Mouse (Mus musculus) heart, adult 2 months (tissue): Measurements from ENCODE around the gene Rxra. TPM values are rescaled to one million over a fixed set of nuclear protein-coding genes. Genes with fewer than 3 reads are reported as not detected.

ENCODE experiments used
- DNase-seq, 2 experiments: peaks; one replicate each; pipeline ENCODE4 v3.0.0; 2021
- H3K27ac ChIP-seq: fragments of 200-600 bp; 2 replicates; pipeline ENCODE4 v1.8.1; 2022
- H3K27me3 ChIP-seq: fragments of 200-500 bp; 2 replicates; pipeline ENCODE4 v1.6.1; 2012; ENCODE audit warnings: mild to moderate bottlenecking, low read length, inconsistent platforms, mixed read lengths; ENCODE audit not compliant: control insufficient read depth, insufficient read depth
- H3K36me3 ChIP-seq: fragments of 200-500 bp; 2 replicates; pipeline ENCODE4 v1.6.1; 2012; ENCODE audit warnings: low read length, inconsistent platforms; ENCODE audit not compliant: control insufficient read depth, insufficient read depth
- H3K4me1 ChIP-seq: fragments of 200-500 bp; 2 replicates; pipeline ENCODE4 v1.6.1; 2011; ENCODE audit warnings: low read length; ENCODE audit not compliant: control insufficient read depth, insufficient read depth
- H3K4me3 ChIP-seq: fragments of 200-600 bp; 2 replicates; pipeline ENCODE4 v1.8.1; 2022
- H3K79me2 ChIP-seq: fragments of 200-500 bp; replicated peaks from 2 replicates; pipeline ENCODE4 v1.6.1; 2012; ENCODE audit warnings: mild to moderate bottlenecking, inconsistent platforms, low read length, moderate library complexity, mixed read lengths; ENCODE audit not compliant: control insufficient read depth, insufficient read depth
- H3K9ac ChIP-seq: fragments of 200-500 bp; 2 replicates; pipeline ENCODE4 v1.6.1; 2012; ENCODE audit warnings: low read depth, mild to moderate bottlenecking, control low read depth, inconsistent platforms, low read length, mixed read lengths
- CTCF ChIP-seq: fragments of 200-600 bp; IDR thresholded peaks from 2 replicates; pipeline ENCODE4 v1.8.1; 2022; ENCODE audit warnings: antibody characterized with exemption, mild to moderate bottlenecking, moderate library complexity
- EP300 ChIP-seq: fragments of 200-500 bp; IDR thresholded peaks from 2 replicates; pipeline ENCODE4 v1.6.1; 2011; ENCODE audit warnings: low read depth, low read length, control low read depth; ENCODE audit not compliant: insufficient read depth
- POLR2A ChIP-seq: fragments of 200-500 bp; IDR thresholded peaks from 2 replicates; pipeline ENCODE4 v1.6.1; 2011; ENCODE audit warnings: mild to moderate bottlenecking, low read depth, low read length, control low read depth; ENCODE audit not compliant: insufficient read depth
- WGBS: fragments of 180-500 bp; shearing (Covaris S2); methylation state at CpG from one replicate; pipeline ENCODE4 v1.1.7; 2018; 5-methylcytosine and 5-hydroxymethylcytosine counted together
- intact Hi-C: fragments of 180-260 bp; cut with DNase I; formaldehyde crosslinking; loops from one replicate; pipeline ENCODE4 v1.15.1; 2025
- polyA plus RNA-seq: library from polyadenylated mRNA; depleted of rRNA; stranded (reverse); fragments of >200 nt; gene quantifications from 2 replicates; pipeline ENCODE4 v1.2.3, GENCODE M21; 2012
- total RNA-seq, 2 experiments: library from RNA; stranded (reverse); gene quantifications; 2 replicates each; pipeline ENCODE4 v1.2.3; 2021

Rxra gene
- total and polyA plus RNA-seq, 3 experiments, result 45.1 to 52.6 (median 52.0) TPM

DNA sequence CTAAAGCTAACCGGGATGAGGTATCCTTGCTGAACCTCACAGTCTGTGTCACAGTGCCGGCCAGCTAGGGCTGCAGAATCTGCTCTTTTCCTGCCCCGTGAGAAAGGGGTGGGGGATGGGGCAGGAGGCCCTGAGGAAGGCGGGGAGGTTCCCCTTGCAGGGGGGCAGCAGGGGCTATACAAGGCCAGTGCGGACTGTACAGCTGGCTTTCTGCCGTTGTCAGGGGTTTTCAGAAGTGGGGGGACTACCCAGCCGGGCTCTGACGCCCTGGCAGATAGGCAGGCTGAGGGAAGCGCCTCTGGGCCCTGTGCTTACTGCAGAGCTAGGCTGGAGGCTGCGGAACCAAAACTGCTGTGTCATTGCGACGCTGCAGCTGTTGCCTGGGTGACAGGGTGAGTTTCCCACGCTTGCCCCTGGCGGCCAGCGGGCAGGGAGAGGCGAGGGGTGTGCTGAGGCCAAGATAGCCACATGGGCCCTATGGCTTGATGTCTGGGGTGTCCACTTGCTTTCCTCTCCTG lies 63.9 kb downstream of the Rxra start:
- WGBS, result 13% methylated on average over 16 of the region's 16 CpGs
- H3K27me3 ChIP-seq, result no peaks in the 10 kb centered on the region
- TF ChIP-seq EP300, result peak; percentile 71; the same call in 1 of the 2 replicates
- peak; percentile 65 for TF ChIP-seq CTCF
- no peak for TF ChIP-seq POLR2A
- DNase-seq, result peak; percentile 88 to 91
- peaks cover 32% of the 10 kb centered on the region for H3K4me1 ChIP-seq
- H3K4me3 ChIP-seq, result no peak overlapping the region
- peaks cover 5% of the 10 kb centered on the region; the same call in 1 of the 2 replicates for H3K36me3 ChIP-seq
- peak overlapping the region; percentile 40 for H3K27ac ChIP-seq
- intact Hi-C loops, result no loop called here
- 0 out of 2 replicates have a peak overlapping the region, but pooled peaks have one; percentile 7 for H3K9ac ChIP-seq
- peaks cover 2% of the 10 kb centered on the region; the same call in 1 of the 2 replicates for H3K79me2 ChIP-seq

DNA sequence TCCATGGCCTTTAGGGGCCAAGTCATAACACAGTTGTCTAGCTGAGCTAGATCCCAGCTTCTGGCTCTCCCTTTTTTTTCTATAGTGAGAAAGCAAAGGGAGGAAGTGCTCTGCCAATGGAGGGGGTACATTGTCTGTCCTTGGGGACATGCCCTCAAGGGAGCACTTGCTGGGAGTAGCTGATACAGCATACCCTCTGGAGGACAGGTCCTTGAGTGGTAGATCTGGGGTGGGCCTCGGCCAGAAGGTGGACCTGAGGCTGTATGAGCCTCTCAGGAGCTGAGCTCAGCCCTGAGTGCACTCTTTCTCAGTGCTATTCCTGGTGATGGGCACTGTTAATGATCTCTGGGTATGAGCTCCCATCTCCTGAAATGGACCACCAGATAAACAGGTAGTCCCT lies 66.9 kb downstream of the Rxra start:
- Histone ChIP-seq H3K4me3 (no peak overlapping the region), H3K36me3 (peaks cover 7% of the 10 kb centered on the region; the same call in 1 of the 2 replicates), H3K27ac (no peak overlapping the region), H3K27me3 (no peaks in the 10 kb centered on the region), H3K9ac (no peak overlapping the region), H3K79me2 (no peaks in the 10 kb centered on the region), H3K4me1 (peaks cover 43% of the 10 kb centered on the region)
- TF ChIP-seq POLR2A (no peak), EP300 (no peak), CTCF (no peak)
- 90% methylated on average over 1 of the region's 1 CpGs for WGBS
- no peak for DNase-seq
- intact Hi-C loops, result no loop called here

- WGBS, result 84% methylated on average over 7 of the region's 7 CpGs
- peaks cover 43% of the 10 kb centered on the region for H3K4me1 ChIP-seq
- no peaks in the 10 kb centered on the region for H3K79me2 ChIP-seq
- no peak for DNase-seq
- H3K27ac ChIP-seq, result peak overlapping the region; percentile 83
- no peak overlapping the region for H3K4me3 ChIP-seq
- intact Hi-C loops, result loop anchor here (2.0 kb wide), 1 partner anchor 53 kb away; no protein-coding TSS in a partner anchor
- TF ChIP-seq CTCF (no peak), POLR2A (no peak), EP300 (no peak)
- no peak overlapping the region for H3K9ac ChIP-seq
- H3K36me3 ChIP-seq, result peaks cover 7% of the 10 kb centered on the region; the same call in 1 of the 2 replicates
- H3K27me3 ChIP-seq, result no peaks in the 10 kb centered on the region
Observed at GRCm38 (mm10) chr2:27743863-27744611, 67.8 kb downstream of the Rxra start.

GRCm38 (mm10) chr2:27744612-27745351 lies 68.5 kb downstream of the Rxra start:
- no peaks in the 10 kb centered on the region for H3K79me2 ChIP-seq
- no peak for TF ChIP-seq POLR2A
- peak; percentile 79 for TF ChIP-seq EP300
- TF ChIP-seq CTCF, result no peak
- peak overlapping the region; percentile 83 for H3K27ac ChIP-seq
- H3K36me3 ChIP-seq, result peaks cover 7% of the 10 kb centered on the region; the same call in 1 of the 2 replicates
- intact Hi-C loops, result loop anchor here (2.0 kb wide), 1 partner anchor 54 kb away; no protein-coding TSS in a partner anchor
- peaks cover 36% of the 10 kb centered on the region for H3K4me1 ChIP-seq
- 22% methylated on average over 13 of the region's 13 CpGs for WGBS
- H3K4me3 ChIP-seq, result no peak overlapping the region
- peak overlapping the region; percentile 46 for H3K9ac ChIP-seq
- peak; percentile 61 to 66 for DNase-seq
- H3K27me3 ChIP-seq, result no peaks in the 10 kb centered on the region

- Histone ChIP-seq H3K27ac (peak overlapping the region; percentile 73), H3K9ac (no peak overlapping the region), H3K79me2 (no peaks in the 10 kb centered on the region), H3K27me3 (no peaks in the 10 kb centered on the region), H3K36me3 (peaks cover 7% of the 10 kb centered on the region; the same call in 1 of the 2 replicates), H3K4me3 (no peak overlapping the region), H3K4me1 (peaks cover 29% of the 10 kb centered on the region)
- peak; percentile 64 to 66 for DNase-seq
- TF ChIP-seq CTCF, result peak; percentile 19; the same call in 1 of the 2 replicates
- TF ChIP-seq EP300, result peak; percentile 38; the same call in 1 of the 2 replicates
- no peak for TF ChIP-seq POLR2A
- 28% methylated on average over 18 of the region's 18 CpGs for WGBS
- intact Hi-C loops, result loop anchor here (2.0 kb wide), 1 partner anchor 55 kb away; no protein-coding TSS in a partner anchor
Observed at GRCm38 (mm10) chr2:27745673-27746620, 69.7 kb downstream of the Rxra start.
